Mouse (Mus musculus) C2C12 (cell line): ENCODE data around the gene Snrnp25.

ENCODE experiments used
- CTCF ChIP-seq: IDR thresholded peaks from one replicate; pipeline ENCODE4 v1.5.1; 2011; ENCODE audit not compliant: control insufficient read depth, insufficient read depth, insufficient read length
- MAX ChIP-seq: IDR thresholded peaks from one replicate; pipeline ENCODE4 v1.6.1; 2011; ENCODE audit warnings: mild to moderate bottlenecking, control low read depth
- MYOG ChIP-seq: IDR thresholded peaks from one replicate; pipeline ENCODE4 v1.6.1; 2011; ENCODE audit not compliant: control insufficient read depth, insufficient read length; ENCODE audit errors: extremely low read depth
- USF1 ChIP-seq: IDR thresholded peaks from one replicate; pipeline ENCODE4 v1.6.1; 2011; ENCODE audit warnings: low read depth, mild to moderate bottlenecking, control low read depth, moderate library complexity

DNA sequence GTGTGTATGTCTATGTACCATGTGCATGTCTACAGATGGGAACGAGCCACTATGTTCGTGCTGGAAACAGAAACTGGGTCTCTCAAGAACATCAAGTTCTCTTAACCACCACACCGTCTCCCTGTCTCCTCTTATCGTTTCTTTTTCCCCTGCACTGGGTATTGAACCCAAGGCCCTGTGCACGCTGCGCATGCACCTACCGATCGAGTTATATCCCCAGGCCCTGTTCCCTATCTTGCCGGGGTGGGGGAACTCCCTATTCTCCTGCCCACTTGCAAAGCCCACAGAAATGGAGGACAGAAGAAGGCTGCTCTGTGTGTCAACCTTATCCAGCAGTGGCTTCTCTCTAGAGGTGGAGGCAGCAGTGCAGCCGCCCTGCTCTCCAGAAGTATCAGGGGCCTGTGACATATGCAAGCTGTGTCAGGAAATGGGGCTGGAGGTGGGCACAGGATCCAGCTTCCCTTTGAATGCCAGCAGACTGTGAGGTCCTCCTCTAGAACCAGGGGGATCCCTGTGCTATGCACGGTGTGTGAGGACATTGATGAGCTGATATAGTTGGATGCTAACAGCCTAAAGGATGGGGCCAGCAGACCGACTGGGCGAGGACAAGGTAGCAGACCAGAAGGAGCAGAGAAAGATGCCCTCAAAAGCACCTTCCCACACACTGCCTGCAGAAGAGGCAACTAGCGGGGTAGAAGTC lies 6.8 kb upstream of the Snrnp25 start:
- TF ChIP-seq CTCF (no peak), USF1 (no peak), MAX (no peak), MYOG (no peak)
